Mouse (Mus musculus) intestine, embryonic 15.5 days (tissue): Measurements from ENCODE around the gene Hoxc12. TPM values are rescaled to one million over a fixed set of nuclear protein-coding genes. Genes with fewer than 3 reads are reported as not detected.

ENCODE experiments used
- ATAC-seq: fragments of 200-750 bp; cut with Nextera tagmentation; 2 replicates; pipeline ENCODE4 v1.8.0; 2017; ENCODE audit warnings: moderate TSS enrichment, moderate library complexity
- H3K27ac ChIP-seq: fragments of 300-500 bp; sonication (generic); 2 replicates; pipeline ENCODE4 v1.5.1; 2015; ENCODE audit warnings: mild to moderate bottlenecking, inconsistent platforms
- H3K27me3 ChIP-seq: fragments of 300-500 bp; sonication (generic); replicated peaks from 2 replicates; pipeline ENCODE4 v1.6.1; 2015; ENCODE audit warnings: inconsistent platforms
- H3K36me3 ChIP-seq: fragments of 300-500 bp; sonication (generic); 2 replicates; pipeline ENCODE4 v1.6.1; 2015; ENCODE audit warnings: inconsistent platforms
- H3K4me1 ChIP-seq: fragments of 300-500 bp; sonication (generic); replicated peaks from 2 replicates; pipeline ENCODE4 v1.6.1; 2015; ENCODE audit warnings: inconsistent platforms
- H3K4me2 ChIP-seq: fragments of 300-500 bp; sonication (generic); replicated peaks from 2 replicates; pipeline ENCODE4 v1.6.1; 2015; ENCODE audit warnings: mild to moderate bottlenecking, inconsistent platforms
- H3K4me3 ChIP-seq: fragments of 300-500 bp; sonication (generic); replicated peaks from 2 replicates; pipeline ENCODE4 v1.5.1; 2015; ENCODE audit warnings: inconsistent platforms
- H3K9ac ChIP-seq: fragments of 300-500 bp; sonication (generic); 2 replicates; pipeline ENCODE4 v1.6.1; 2015; ENCODE audit warnings: inconsistent platforms
- H3K9me3 ChIP-seq: fragments of 300-500 bp; sonication (generic); 2 replicates; pipeline ENCODE4 v1.6.1; 2016; ENCODE audit warnings: inconsistent platforms
- WGBS: fragments of 180-500 bp; shearing (Covaris S2); methylation state at CpG from one replicate; pipeline ENCODE4 v1.1.7; 2015; 5-methylcytosine and 5-hydroxymethylcytosine counted together
- polyA plus RNA-seq: library from polyadenylated mRNA; unstranded; fragments of >200 nt; fragmentation: Nextera tagmentation; extraction: Ambion mirVana; gene quantifications from 2 replicates; pipeline ENCODE4 v1.2.1, GENCODE M21; 2015

Gene Hoxc12
- polyA plus RNA-seq, 1 experiment from 2014 or later = not detected

DNA sequence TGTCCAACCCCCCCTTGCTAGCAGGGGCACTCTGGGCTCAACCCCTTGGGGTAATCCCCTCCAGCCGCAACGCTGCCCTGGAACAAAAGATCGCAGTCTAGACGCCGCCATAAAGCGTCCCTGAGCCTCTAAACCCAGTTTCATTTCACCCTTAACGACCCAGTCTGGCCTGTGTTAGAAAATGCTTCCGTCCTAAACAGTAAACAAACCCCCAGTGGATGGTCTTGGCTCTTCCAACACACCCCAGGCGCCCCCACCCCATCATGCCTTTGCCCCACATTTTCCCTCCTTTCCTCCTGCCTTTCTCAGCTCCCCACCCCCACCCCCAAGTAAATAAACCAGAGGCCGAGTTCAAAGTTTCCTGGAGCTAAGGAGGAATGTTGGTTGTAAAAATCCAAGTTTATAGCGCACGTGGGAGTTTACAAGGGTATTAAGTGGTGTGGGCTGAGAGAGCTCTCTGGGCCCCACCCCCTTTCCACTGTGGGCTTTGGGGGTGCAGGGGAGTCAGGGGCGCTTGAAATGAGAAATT, 23.2 kb downstream of the Hoxc12 start:
- H3K4me3 ChIP-seq = peak overlapping the region; percentile 7; the same call in 1 of the 2 replicates
- WGBS = under 1% methylated on average over 13 of the region's 13 CpGs

DNA sequence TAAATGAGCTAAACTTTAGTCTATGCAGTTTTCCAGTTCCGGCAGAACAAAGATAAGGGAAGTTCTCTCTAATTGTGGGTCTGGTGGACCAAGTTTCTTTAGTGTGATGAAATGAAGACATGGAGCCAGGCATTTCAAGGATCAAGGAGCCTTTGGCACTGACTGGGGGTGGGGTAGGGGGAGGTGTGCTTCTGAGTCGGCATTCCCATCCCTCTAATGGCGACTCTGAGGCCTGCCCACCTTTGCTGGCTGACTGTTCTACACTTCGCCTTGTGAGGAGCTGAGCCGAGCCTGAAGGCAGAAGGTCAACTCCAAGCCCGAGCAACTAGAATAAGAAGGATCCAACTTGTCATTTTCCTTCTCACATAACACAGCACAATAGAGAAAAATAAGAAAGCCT, 25.2 kb downstream of the Hoxc12 start:
- Histone ChIP-seq H3K9me3 (no peaks in the 10 kb centered on the region), H3K4me1 (0 out of 2 replicates have a peak, but pooled peaks cover 9% of the 10 kb centered on the region), H3K4me3 (no peak overlapping the region), H3K27me3 (peaks cover 85% of the 10 kb centered on the region), H3K36me3 (no peaks in the 10 kb centered on the region), H3K9ac (no peak overlapping the region), H3K27ac (no peak overlapping the region), H3K4me2 (no peak overlapping the region)
- no peak for ATAC-seq
- 2% methylated on average over 6 of the region's 6 CpGs for WGBS

More for the DNA sequence above, 23.2 kb downstream of the Hoxc12 start:
- H3K36me3 ChIP-seq = no peaks in the 10 kb centered on the region
- H3K27me3 ChIP-seq = peaks cover 83% of the 10 kb centered on the region
- 0 out of 2 replicates have a peak, but pooled peaks cover 6% of the 10 kb centered on the region for H3K4me1 ChIP-seq
- H3K4me2 ChIP-seq = peak overlapping the region; percentile 47
- H3K9me3 ChIP-seq = no peaks in the 10 kb centered on the region
- no peak overlapping the region for H3K27ac ChIP-seq
- H3K9ac ChIP-seq = no peak overlapping the region
- ATAC-seq = peak; percentile 83

DNA sequence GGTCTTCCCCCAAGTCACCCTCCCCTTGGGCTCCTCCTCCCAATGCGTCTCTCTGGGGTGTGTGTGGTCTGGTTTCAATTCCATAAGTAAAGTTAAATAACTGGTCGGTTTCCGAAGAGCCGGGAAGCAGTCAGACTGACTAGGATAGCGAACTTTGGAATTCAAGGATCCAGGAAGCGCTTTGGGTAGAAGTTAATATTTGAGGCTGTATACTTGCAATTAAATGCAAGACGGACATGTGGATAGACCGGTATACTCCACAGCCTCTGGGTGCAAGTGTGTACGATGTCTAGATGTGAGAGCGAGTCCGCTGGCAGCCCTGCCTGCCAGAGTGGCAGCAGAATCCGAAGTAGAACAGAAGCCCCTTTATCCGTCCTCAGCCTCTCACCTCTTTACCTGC, 25.9 kb downstream of the Hoxc12 start:
- Histone ChIP-seq H3K27me3 (peaks cover 85% of the 10 kb centered on the region), H3K4me1 (0 out of 2 replicates have a peak, but pooled peaks cover 12% of the 10 kb centered on the region), H3K27ac (no peak overlapping the region), H3K9me3 (no peaks in the 10 kb centered on the region), H3K9ac (no peak overlapping the region), H3K36me3 (no peaks in the 10 kb centered on the region), H3K4me2 (0 out of 2 replicates have a peak overlapping the region, but pooled peaks have one; percentile 1), H3K4me3 (no peak overlapping the region)
- 6% methylated on average over 13 of the region's 13 CpGs for WGBS
- no peak for ATAC-seq

DNA sequence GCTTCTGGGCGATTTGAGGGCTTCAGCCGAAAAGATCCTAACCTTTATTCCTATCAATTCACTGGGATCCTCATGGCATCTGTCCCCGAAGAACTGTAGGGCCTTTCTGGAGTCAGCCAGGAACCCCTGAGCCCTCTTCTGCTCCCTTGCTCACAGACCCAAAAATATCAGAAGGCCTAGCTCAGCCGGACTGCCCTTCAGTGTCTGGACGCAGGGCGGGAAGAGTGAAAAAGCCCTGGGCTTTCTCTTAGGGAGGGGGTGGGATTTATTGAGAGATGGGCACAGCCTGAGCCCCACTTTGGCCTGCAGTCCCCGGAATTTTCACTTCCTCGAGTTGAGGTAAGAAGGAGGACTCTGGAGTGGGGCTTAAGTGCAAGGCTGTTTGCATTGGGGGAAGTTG, 26.7 kb downstream of the Hoxc12 start:
- no peak overlapping the region for H3K27ac ChIP-seq
- H3K4me2 ChIP-seq = peak overlapping the region; percentile 31; the same call in 1 of the 2 replicates
- ATAC-seq = no peak
- no peaks in the 10 kb centered on the region for H3K9me3 ChIP-seq
- H3K27me3 ChIP-seq = peaks cover 84% of the 10 kb centered on the region
- H3K9ac ChIP-seq = no peak overlapping the region
- WGBS = 3% methylated on average over 8 of the region's 8 CpGs
- H3K4me3 ChIP-seq = no peak overlapping the region
- H3K36me3 ChIP-seq = no peaks in the 10 kb centered on the region
- 0 out of 2 replicates have a peak, but pooled peaks cover 12% of the 10 kb centered on the region for H3K4me1 ChIP-seq

DNA sequence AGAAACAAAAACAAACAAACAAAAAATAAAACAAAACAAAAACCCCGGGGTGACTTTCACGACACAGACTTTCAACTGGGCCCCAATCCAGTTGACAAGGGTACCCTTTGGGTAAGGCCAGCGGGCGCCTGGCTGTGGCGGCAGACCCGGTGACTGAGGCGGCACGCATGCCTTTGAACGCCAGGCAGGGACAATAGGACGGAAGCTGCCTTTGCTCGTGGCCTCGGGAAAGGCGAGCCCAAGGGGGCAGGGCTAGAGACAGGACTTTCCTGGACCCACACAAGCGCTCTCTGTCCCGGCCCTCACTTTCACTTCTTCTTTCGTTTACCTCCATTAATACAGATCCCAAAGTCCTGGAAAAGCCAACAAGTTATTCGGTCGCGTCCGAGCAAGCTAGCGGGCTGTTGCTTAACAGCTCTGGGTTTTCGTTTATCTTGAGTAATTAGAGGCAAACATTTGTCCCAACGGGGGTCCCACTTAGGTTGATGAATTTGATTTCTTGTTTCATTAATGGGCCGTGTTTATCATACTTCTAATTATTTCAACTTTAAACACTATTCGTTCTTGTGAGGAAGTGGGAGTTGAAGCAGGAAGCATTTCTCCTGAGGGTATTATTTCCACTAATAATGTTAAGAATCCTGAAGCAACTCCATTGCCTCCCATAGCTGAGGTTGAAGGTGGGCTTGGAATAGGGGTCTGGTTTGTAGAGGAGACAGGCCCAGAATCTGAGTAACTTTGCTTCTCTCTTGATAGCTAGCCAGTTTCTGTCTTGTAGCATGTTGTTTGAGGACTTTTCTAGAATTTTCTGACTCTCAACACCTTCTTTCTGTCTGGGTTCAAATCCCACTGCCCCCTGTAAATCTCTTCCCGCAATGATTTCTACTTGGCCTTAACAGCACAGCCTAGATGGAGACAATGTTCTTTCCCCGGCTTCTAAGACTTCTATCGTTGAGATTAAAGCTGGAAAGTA, 27.4 kb downstream of the Hoxc12 start:
- Histone ChIP-seq H3K4me3 (peak overlapping the region; percentile 10; the same call in 1 of the 2 replicates), H3K27me3 (peaks cover 83% of the 10 kb centered on the region), H3K9me3 (no peaks in the 10 kb centered on the region), H3K9ac (no peak overlapping the region), H3K27ac (no peak overlapping the region), H3K4me2 (peak overlapping the region; percentile 31; the same call in 1 of the 2 replicates), H3K4me1 (0 out of 2 replicates have a peak, but pooled peaks cover 12% of the 10 kb centered on the region), H3K36me3 (no peaks in the 10 kb centered on the region)
- WGBS = 3% methylated on average over 28 of the region's 28 CpGs
- ATAC-seq = no peak

- Histone ChIP-seq H3K27ac (no peak overlapping the region), H3K9me3 (no peaks in the 10 kb centered on the region), H3K27me3 (peaks cover 87% of the 10 kb centered on the region), H3K4me3 (no peak overlapping the region), H3K36me3 (no peaks in the 10 kb centered on the region), H3K4me1 (0 out of 2 replicates have a peak, but pooled peaks cover 8% of the 10 kb centered on the region), H3K9ac (no peak overlapping the region), H3K4me2 (no peak overlapping the region)
- no peak for ATAC-seq
- 6% methylated on average over 26 of the region's 26 CpGs for WGBS
These were observed 28.7 kb downstream of the Hoxc12 start for GRCm38 (mm10) chr15:102965003-102965891.

- H3K4me3 ChIP-seq = peak overlapping the region; percentile 28
- H3K36me3 ChIP-seq = no peaks in the 10 kb centered on the region
- no peak overlapping the region for H3K27ac ChIP-seq
- peaks cover 92% of the 10 kb centered on the region for H3K27me3 ChIP-seq
- ATAC-seq = peak; percentile 56
- no peaks in the 10 kb centered on the region for H3K9me3 ChIP-seq
- 4% methylated on average over 29 of the region's 30 CpGs for WGBS
- peak overlapping the region; percentile 34 for H3K4me2 ChIP-seq
- 0 out of 2 replicates have a peak, but pooled peaks cover 5% of the 10 kb centered on the region for H3K4me1 ChIP-seq
- no peak overlapping the region for H3K9ac ChIP-seq
These were observed 29.6 kb downstream of the Hoxc12 start for GRCm38 (mm10) chr15:102965892-102966775.

- Histone ChIP-seq H3K36me3 (no peaks in the 10 kb centered on the region), H3K4me3 (peak within 1 kb of the TSS; percentile 28), H3K9ac (0 out of 2 replicates have a peak within 1 kb of the TSS, but pooled peaks have one; percentile 11), H3K27ac (0 out of 2 replicates have a peak within 1 kb of the TSS, but pooled peaks have one; percentile 0), H3K9me3 (no peaks in the 10 kb centered on the region), H3K4me1 (0 out of 2 replicates have a peak, but pooled peaks cover 5% of the 10 kb centered on the region), H3K4me2 (peak within 1 kb of the TSS; percentile 34), H3K27me3 (peaks cover 90% of the 10 kb centered on the region)
- peak; percentile 41 for ATAC-seq
- WGBS = 2% methylated on average over 27 of the region's 27 CpGs
These were observed 30.3 kb downstream of the Hoxc12 start, which contains the start of gene Hoxc10 for GRCm38 (mm10) chr15:102966776-102967311. Gene Hoxc10 (plus strand): TSS chr15:102966796.

GRCm38 (mm10) chr15:102967312-102967510, 30.7 kb downstream of the Hoxc12 start, which contains the start of gene Hoxc5:
Gene Hoxc5 (plus strand): TSS chr15:102967443.
- no peak for ATAC-seq
- H3K4me1 ChIP-seq = 0 out of 2 replicates have a peak, but pooled peaks cover 5% of the 10 kb centered on the region
- H3K4me2 ChIP-seq = peak within 1 kb of the TSS; percentile 34
- WGBS = 3% methylated on average over 12 of the region's 12 CpGs
- no peaks in the 10 kb centered on the region for H3K36me3 ChIP-seq
- 0 out of 2 replicates have a peak within 1 kb of the TSS, but pooled peaks have one; percentile 0 for H3K27ac ChIP-seq
- peak within 1 kb of the TSS; percentile 28 for H3K4me3 ChIP-seq
- 0 out of 2 replicates have a peak within 1 kb of the TSS, but pooled peaks have one; percentile 11 for H3K9ac ChIP-seq
- no peaks in the 10 kb centered on the region for H3K9me3 ChIP-seq
- peaks cover 93% of the 10 kb centered on the region for H3K27me3 ChIP-seq

- Histone ChIP-seq H3K27ac (no peak overlapping the region), H3K9me3 (no peaks in the 10 kb centered on the region), H3K4me3 (peak overlapping the region; percentile 28), H3K36me3 (no peaks in the 10 kb centered on the region), H3K27me3 (peaks cover 93% of the 10 kb centered on the region), H3K4me1 (0 out of 2 replicates have a peak, but pooled peaks cover 5% of the 10 kb centered on the region), H3K9ac (0 out of 2 replicates have a peak overlapping the region, but pooled peaks have one; percentile 11), H3K4me2 (peak overlapping the region; percentile 34)
- ATAC-seq = no peak
- WGBS = 5% methylated on average over 34 of the region's 34 CpGs
These were observed 31.2 kb downstream of the Hoxc12 start for GRCm38 (mm10) chr15:102967511-102968397.
